Mouse (Mus musculus) hindbrain, embryonic 10.5 days (tissue): ENCODE measurements around the gene Magohb. TPM values are rescaled to one million over a fixed set of nuclear protein-coding genes. Genes with fewer than 3 reads are reported as not detected.
"Not testable (repeated sequence)": the region's sequence is repeated elsewhere in the genome, so short reads cannot be mapped to it uniquely, and the experiment has no call there.

Experiments used
- DNase-seq: peaks from one replicate; pipeline ENCODE4 v3.0.0-alpha.2; 2017; ENCODE audit warnings: low spot score
- H3K27ac ChIP-seq: fragments of 300-500 bp; sonication (generic); 2 replicates; pipeline ENCODE4 v1.5.1; 2016; ENCODE audit warnings: mild to moderate bottlenecking, moderate library complexity
- H3K27me3 ChIP-seq: fragments of 300-500 bp; sonication (generic); 2 replicates; pipeline ENCODE4 v1.6.1; 2016; ENCODE audit warnings: mild to moderate bottlenecking; ENCODE audit not compliant: poor library complexity, insufficient read depth, severe bottlenecking
- H3K36me3 ChIP-seq: fragments of 300-500 bp; sonication (generic); 2 replicates; pipeline ENCODE4 v1.6.1; 2016; ENCODE audit warnings: mild to moderate bottlenecking, moderate library complexity
- H3K4me1 ChIP-seq: fragments of 300-500 bp; sonication (generic); replicated peaks from 2 replicates; pipeline ENCODE4 v1.6.1; 2016; ENCODE audit warnings: mild to moderate bottlenecking
- H3K4me3 ChIP-seq: fragments of 300-500 bp; sonication (generic); 2 replicates; pipeline ENCODE4 v1.5.1; 2016; ENCODE audit warnings: mild to moderate bottlenecking, moderate library complexity
- H3K9me3 ChIP-seq: fragments of 300-500 bp; sonication (generic); 2 replicates; pipeline ENCODE4 v1.6.1; 2016; ENCODE audit warnings: mild to moderate bottlenecking, moderate library complexity
- WGBS: fragments of 180-500 bp; shearing (Covaris S2); methylation state at CpG from one replicate; pipeline ENCODE4 v1.1.7; 2016; 5-methylcytosine and 5-hydroxymethylcytosine counted together
- polyA plus RNA-seq: library from polyadenylated mRNA; unstranded; fragments of >200 nt; fragmentation: Nextera tagmentation; extraction: Ambion mirVana; gene quantifications from 2 replicates; pipeline ENCODE4 v1.2.1, GENCODE M21; 2016

The Magohb gene
- polyA plus RNA-seq, 1 experiment from 2014 or later: 50.7 TPM

GRCm38 (mm10) chr6:131292276-131292990 lies 611 bp downstream of the Magohb start:
- H3K9me3 ChIP-seq: no peaks in the 10 kb centered on the region
- H3K27me3 ChIP-seq: no peaks in the 10 kb centered on the region
- peaks cover 8% of the 10 kb centered on the region for H3K4me1 ChIP-seq
- peak; percentile 4 for DNase-seq
- 30% methylated on average over 10 of the region's 10 CpGs for WGBS
- peak overlapping the region; percentile 69 for H3K4me3 ChIP-seq
- H3K36me3 ChIP-seq: peaks cover 11% of the 10 kb centered on the region
- peak overlapping the region; percentile 92 for H3K27ac ChIP-seq

- Histone ChIP-seq H3K27me3 (no peaks in the 10 kb centered on the region), H3K4me1 (peaks cover 8% of the 10 kb centered on the region), H3K9me3 (no peaks in the 10 kb centered on the region), H3K36me3 (peaks cover 30% of the 10 kb centered on the region), H3K27ac (no peak overlapping the region), H3K4me3 (no peak overlapping the region)
- WGBS: 23% methylated on average over 2 of the region's 2 CpGs
- peak; percentile 3 for DNase-seq
Measured at GRCm38 (mm10) chr6:131290430-131290829, 2.6 kb downstream of the Magohb start.

GRCm38 (mm10) chr6:131278160-131278559 lies 14.9 kb downstream of the Magohb start:
- not testable (repeated sequence) for H3K27me3 ChIP-seq, H3K27ac ChIP-seq, DNase-seq, H3K4me3 ChIP-seq, H3K9me3 ChIP-seq, H3K4me1 ChIP-seq
- WGBS: 89% methylated on average over 2 of the region's 2 CpGs
- peaks cover 28% of the 10 kb centered on the region for H3K36me3 ChIP-seq

GRCm38 (mm10) chr6:131276659-131277058 lies 16.4 kb downstream of the Magohb start:
- no peaks in the 10 kb centered on the region for H3K4me1 ChIP-seq
- H3K27me3 ChIP-seq: no peaks in the 10 kb centered on the region
- no peak overlapping the region for H3K4me3 ChIP-seq
- 94% methylated on average over 4 of the region's 4 CpGs for WGBS
- peaks cover 13% of the 10 kb centered on the region for H3K36me3 ChIP-seq
- H3K27ac ChIP-seq: no peak overlapping the region
- no peaks in the 10 kb centered on the region for H3K9me3 ChIP-seq
- no peak for DNase-seq

GRCm38 (mm10) chr6:131272311-131272710 lies 20.7 kb downstream of the Magohb start:
- no peak overlapping the region for H3K27ac ChIP-seq
- no peaks in the 10 kb centered on the region for H3K27me3 ChIP-seq
- WGBS: 96% methylated on average over 1 of the region's 1 CpGs
- H3K36me3 ChIP-seq: peaks cover 6% of the 10 kb centered on the region; the same call in 1 of the 2 replicates
- H3K4me1 ChIP-seq: no peaks in the 10 kb centered on the region
- H3K4me3 ChIP-seq: no peak overlapping the region
- no peak for DNase-seq
- no peaks in the 10 kb centered on the region for H3K9me3 ChIP-seq

- 61% methylated on average over 1 of the region's 1 CpGs for WGBS
- Histone ChIP-seq H3K27me3 (no peaks in the 10 kb centered on the region), H3K36me3 (no peaks in the 10 kb centered on the region)
Measured at GRCm38 (mm10) chr6:131270312-131270711, 22.7 kb downstream of the Magohb start.

GRCm38 (mm10) chr6:131269599-131269998 lies 23.4 kb downstream of the Magohb start:
- Histone ChIP-seq H3K4me3 (no peak overlapping the region), H3K36me3 (no peaks in the 10 kb centered on the region), H3K27ac (no peak overlapping the region), H3K9me3 (no peaks in the 10 kb centered on the region), H3K4me1 (no peaks in the 10 kb centered on the region), H3K27me3 (no peaks in the 10 kb centered on the region)
- DNase-seq: no peak
- 98% methylated on average over 2 of the region's 2 CpGs for WGBS

More at GRCm38 (mm10) chr6:131270312-131270711, 22.7 kb downstream of the Magohb start:
- no peak for DNase-seq
- Histone ChIP-seq H3K4me1 (no peaks in the 10 kb centered on the region), H3K4me3 (no peak overlapping the region), H3K27ac (no peak overlapping the region), H3K9me3 (no peaks in the 10 kb centered on the region)

GRCm38 (mm10) chr6:131264175-131264574 lies 28.9 kb downstream of the Magohb start:
- H3K36me3 ChIP-seq: no peaks in the 10 kb centered on the region
- no peak for DNase-seq
- H3K4me3 ChIP-seq: no peak overlapping the region
- no peak overlapping the region for H3K27ac ChIP-seq
- 94% methylated on average over 5 of the region's 5 CpGs for WGBS
- H3K27me3 ChIP-seq: no peaks in the 10 kb centered on the region
- no peaks in the 10 kb centered on the region for H3K4me1 ChIP-seq
- peaks cover 6% of the 10 kb centered on the region for H3K9me3 ChIP-seq

- H3K27me3 ChIP-seq: no peaks in the 10 kb centered on the region
- 75% methylated on average over 3 of the region's 3 CpGs for WGBS
- no peaks in the 10 kb centered on the region for H3K36me3 ChIP-seq
- H3K27ac ChIP-seq: no peak overlapping the region
- no peak overlapping the region for H3K4me3 ChIP-seq
- no peaks in the 10 kb centered on the region for H3K4me1 ChIP-seq
- peaks cover 6% of the 10 kb centered on the region for H3K9me3 ChIP-seq
- no peak for DNase-seq
Measured at GRCm38 (mm10) chr6:131262778-131263177, 30.3 kb downstream of the Magohb start.

GRCm38 (mm10) chr6:131262009-131262408 lies 31.0 kb downstream of the Magohb start:
- no peaks in the 10 kb centered on the region for H3K4me1 ChIP-seq
- H3K36me3 ChIP-seq: no peaks in the 10 kb centered on the region
- no peak for DNase-seq
- H3K9me3 ChIP-seq: peaks cover 6% of the 10 kb centered on the region
- no peak overlapping the region for H3K27ac ChIP-seq
- no peaks in the 10 kb centered on the region for H3K27me3 ChIP-seq
- 83% methylated on average over 3 of the region's 3 CpGs for WGBS
- no peak overlapping the region for H3K4me3 ChIP-seq

GRCm38 (mm10) chr6:131247206-131247605 lies 45.8 kb downstream of the Magohb start, which contains the start of gene Klra2:
Klra2 (minus strand) TSS chr6:131247362.
- H3K4me3 ChIP-seq: no peak within 1 kb of the TSS
- no peaks in the 10 kb centered on the region for H3K36me3 ChIP-seq
- no peaks in the 10 kb centered on the region for H3K4me1 ChIP-seq
- WGBS: 90% methylated on average over 2 of the region's 2 CpGs
- H3K9me3 ChIP-seq: no peaks in the 10 kb centered on the region
- DNase-seq: no peak
- no peaks in the 10 kb centered on the region for H3K27me3 ChIP-seq
- no peak within 1 kb of the TSS for H3K27ac ChIP-seq

GRCm38 (mm10) chr6:131245081-131245480 lies 48.0 kb downstream of the Magohb start:
- DNase-seq: no peak
- no peaks in the 10 kb centered on the region for H3K36me3 ChIP-seq
- no peaks in the 10 kb centered on the region for H3K4me1 ChIP-seq
- H3K4me3 ChIP-seq: no peak overlapping the region
- H3K9me3 ChIP-seq: no peaks in the 10 kb centered on the region
- 77% methylated on average over 2 of the region's 2 CpGs for WGBS
- H3K27me3 ChIP-seq: no peaks in the 10 kb centered on the region
- no peak overlapping the region for H3K27ac ChIP-seq
